Mouse (Mus musculus) layer of hippocampus, adult 2 months (tissue): ENCODE results near the gene Degs2. TPM values are rescaled to one million over a fixed set of nuclear protein-coding genes. Genes with fewer than 3 reads are reported as not detected.

Source experiments
- DNase-seq, 2 experiments: peaks; one replicate each; pipeline ENCODE4 v3.0.0; 2022; ENCODE audit warnings: low spot score in 2 of 2
- H3K27ac ChIP-seq: fragments of 200-600 bp; 2 replicates; pipeline ENCODE4 v1.8.1; 2022
- H3K4me3 ChIP-seq: fragments of 200-600 bp; 2 replicates; pipeline ENCODE4 v1.8.1; 2022; ENCODE audit warnings: mild to moderate bottlenecking
- CTCF ChIP-seq: fragments of 200-600 bp; conservative IDR thresholded peaks from 2 replicates; pipeline ENCODE4 v1.8.1; 2022; ENCODE audit warnings: antibody characterized with exemption, mild to moderate bottlenecking, moderate library complexity
- long read RNA-seq, 2 experiments: library from polyadenylated mRNA; stranded (forward); transcript quantifications; one replicate each; pipeline ENCODE4 v2.0.0; 2021; ENCODE audit warnings: borderline mapping rate in 2 of 2
- total RNA-seq, 2 experiments: library from RNA; stranded (reverse); gene quantifications; 2 replicates each; pipeline ENCODE4 v1.2.3; 2021

Gene Degs2
- total RNA-seq = 1 to 10 TPM; 3.7 to 5.4 TPM
- long read RNA-seq, experiment 1, transcript Degs2-201 (3 exons, 1,287 nt) = major isoform, 6 of 7 reads
- long read RNA-seq, experiment 1, partial matches to known transcripts = 0 of 7 reads
- long read RNA-seq, experiment 1, other reads (novel, unspliced or antisense) = 1 of 7 reads
- long read RNA-seq, experiment 2, partial matches to known transcripts = 1 of 2 reads
- long read RNA-seq, experiment 2, other reads (novel, unspliced or antisense) = 0 of 2 reads

- Histone ChIP-seq H3K4me3 (peak within 1 kb of the TSS; percentile 38), H3K27ac (peak within 1 kb of the TSS; percentile 62)
- DNase-seq = no peak
- peak; percentile 28; the same call in 1 of the 2 replicates for TF ChIP-seq CTCF
These were observed at the start of gene Degs2 for GRCm38 (mm10) chr12:108702185-108702584. Gene Degs2, minus strand, starts transcription at chr12:108702315.

GRCm38 (mm10) chr12:108751790-108752189 is 49.7 kb upstream of the Degs2 start:
- Histone ChIP-seq H3K4me3 (no peak overlapping the region), H3K27ac (no peak overlapping the region)
- no peak for DNase-seq
- no peak for TF ChIP-seq CTCF

GRCm38 (mm10) chr12:108750226-108750625 is 48.1 kb upstream of the Degs2 start:
- TF ChIP-seq CTCF = no peak
- H3K4me3 ChIP-seq = no peak overlapping the region
- no peak for DNase-seq
- H3K27ac ChIP-seq = no peak overlapping the region

GRCm38 (mm10) chr12:108749454-108749853 is 47.3 kb upstream of the Degs2 start:
- Histone ChIP-seq H3K27ac (no peak overlapping the region), H3K4me3 (no peak overlapping the region)
- DNase-seq = no peak
- no peak for TF ChIP-seq CTCF

GRCm38 (mm10) chr12:108749019-108749418 is 46.9 kb upstream of the Degs2 start:
- DNase-seq = no peak
- H3K4me3 ChIP-seq = no peak overlapping the region
- no peak overlapping the region for H3K27ac ChIP-seq
- TF ChIP-seq CTCF = no peak

GRCm38 (mm10) chr12:108745990-108746389 is 43.9 kb upstream of the Degs2 start:
- no peak for TF ChIP-seq CTCF
- no peak for DNase-seq
- H3K4me3 ChIP-seq = no peak overlapping the region
- H3K27ac ChIP-seq = no peak overlapping the region

- Histone ChIP-seq H3K4me3 (no peak overlapping the region), H3K27ac (no peak overlapping the region)
- no peak for TF ChIP-seq CTCF
- no peak for DNase-seq
These were observed 40.1 kb upstream of the Degs2 start for GRCm38 (mm10) chr12:108742241-108742640.

GRCm38 (mm10) chr12:108741472-108741871 is 39.4 kb upstream of the Degs2 start:
- H3K27ac ChIP-seq = no peak overlapping the region
- H3K4me3 ChIP-seq = no peak overlapping the region
- no peak for DNase-seq
- no peak for TF ChIP-seq CTCF

- no peak overlapping the region for H3K27ac ChIP-seq
- no peak for DNase-seq
- H3K4me3 ChIP-seq = no peak overlapping the region
- TF ChIP-seq CTCF = no peak
These were observed 36.6 kb upstream of the Degs2 start for GRCm38 (mm10) chr12:108738745-108739144.

- DNase-seq = no peak
- no peak for TF ChIP-seq CTCF
- no peak overlapping the region for H3K27ac ChIP-seq
- H3K4me3 ChIP-seq = no peak overlapping the region
These were observed 35.7 kb upstream of the Degs2 start for GRCm38 (mm10) chr12:108737838-108738237.

GRCm38 (mm10) chr12:108734386-108734785 is 32.3 kb upstream of the Degs2 start:
- Histone ChIP-seq H3K4me3 (no peak overlapping the region), H3K27ac (no peak overlapping the region)
- DNase-seq = no peak
- no peak for TF ChIP-seq CTCF

- TF ChIP-seq CTCF = no peak
- Histone ChIP-seq H3K4me3 (no peak overlapping the region), H3K27ac (no peak overlapping the region)
- DNase-seq = no peak
These were observed 21.7 kb upstream of the Degs2 start for GRCm38 (mm10) chr12:108723841-108724240.

GRCm38 (mm10) chr12:108722464-108722863 is 20.3 kb upstream of the Degs2 start:
- Histone ChIP-seq H3K27ac (no peak overlapping the region), H3K4me3 (no peak overlapping the region)
- DNase-seq = no peak
- no peak for TF ChIP-seq CTCF

- no peak overlapping the region for H3K27ac ChIP-seq
- no peak overlapping the region for H3K4me3 ChIP-seq
- no peak for TF ChIP-seq CTCF
- DNase-seq = no peak
These were observed 16.4 kb upstream of the Degs2 start for GRCm38 (mm10) chr12:108718485-108718884.
